Mouse (Mus musculus): ENCODE data around the gene Gm28308. TPM values are rescaled to one million over a fixed set of nuclear protein-coding genes. Genes with fewer than 3 reads are reported as not detected.
A peak's percentile ranks its signal among the peaks of the same experiment; 100 is the strongest.

Gene Gm28308
- total RNA-seq, 2 experiments from 2014 or later, result not detected

- no peak for DNase-seq (ENCODE audit: low spot score in 2 of 2)
Observed at GRCm38 (mm10) chr6:52157466-52158275, 55.5 kb downstream of the Gm28308 start.

DNA sequence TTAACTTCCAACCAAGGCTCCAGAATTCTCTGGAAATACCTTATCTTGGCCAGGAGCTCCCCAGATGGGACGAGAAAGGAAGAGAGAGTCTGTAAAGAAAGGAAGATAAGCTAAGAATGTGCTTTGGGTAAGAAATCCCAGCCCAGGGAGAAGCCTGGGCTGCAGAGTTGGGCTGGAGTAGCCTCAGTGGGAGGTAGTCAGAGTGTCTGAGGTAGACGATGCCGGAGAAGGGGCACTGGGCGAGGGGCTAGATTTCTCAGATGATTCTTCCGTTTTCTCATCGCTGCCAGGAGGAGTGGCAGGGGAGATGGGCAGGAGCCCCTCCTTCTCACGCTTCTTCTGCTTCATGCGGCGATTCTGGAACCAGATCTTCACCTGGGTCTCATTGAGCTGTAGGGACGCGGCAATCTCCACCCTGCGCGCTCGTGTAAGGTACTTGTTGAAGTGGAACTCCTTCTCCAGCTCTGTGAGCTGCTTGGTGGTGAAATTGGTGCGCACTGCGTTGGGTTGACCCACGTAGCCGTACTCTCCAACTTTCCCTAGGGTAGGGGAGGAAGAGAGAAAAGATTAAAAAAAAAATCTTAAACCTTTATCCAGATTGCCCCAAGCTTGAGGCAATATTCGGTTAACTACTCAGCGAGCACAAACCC lies 56.5 kb downstream of the Gm28308 start:
- DNase-seq (ENCODE audit: low spot score in 2 of 2), result no peak

GRCm38 (mm10) chr6:52155471-52155870 lies 57.7 kb downstream of the Gm28308 start:
- no peak for DNase-seq (ENCODE audit: low spot score in 2 of 2)

DNA sequence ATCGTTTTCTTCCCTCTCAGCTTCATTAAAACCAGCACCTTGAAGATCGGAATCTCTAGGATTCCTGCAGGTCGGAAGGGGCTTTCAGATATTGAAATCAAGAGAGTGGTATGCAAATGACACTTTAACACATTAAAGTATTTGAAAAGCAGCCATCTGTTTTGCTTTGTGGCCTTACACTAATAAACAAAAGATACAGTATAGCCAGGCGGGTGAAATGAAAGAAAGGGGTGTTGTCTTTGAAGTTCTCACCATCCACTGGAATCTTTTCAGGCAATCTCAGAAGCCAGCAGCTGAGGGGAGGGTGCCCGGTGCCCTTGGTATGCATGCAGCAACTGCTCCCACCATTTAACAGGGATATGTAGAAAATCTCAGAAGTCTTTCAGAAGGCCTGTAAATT lies 59.1 kb downstream of the Gm28308 start:
- DNase-seq (ENCODE audit: low spot score in 2 of 2), result no peak

GRCm38 (mm10) chr6:52153270-52153669 lies 59.9 kb downstream of the Gm28308 start:
- DNase-seq (ENCODE audit: low spot score in 2 of 2), result no peak

- DNase-seq (ENCODE audit: low spot score in 2 of 2), result no peak
Observed at GRCm38 (mm10) chr6:52152226-52153193, 60.6 kb downstream of the Gm28308 start.

DNA sequence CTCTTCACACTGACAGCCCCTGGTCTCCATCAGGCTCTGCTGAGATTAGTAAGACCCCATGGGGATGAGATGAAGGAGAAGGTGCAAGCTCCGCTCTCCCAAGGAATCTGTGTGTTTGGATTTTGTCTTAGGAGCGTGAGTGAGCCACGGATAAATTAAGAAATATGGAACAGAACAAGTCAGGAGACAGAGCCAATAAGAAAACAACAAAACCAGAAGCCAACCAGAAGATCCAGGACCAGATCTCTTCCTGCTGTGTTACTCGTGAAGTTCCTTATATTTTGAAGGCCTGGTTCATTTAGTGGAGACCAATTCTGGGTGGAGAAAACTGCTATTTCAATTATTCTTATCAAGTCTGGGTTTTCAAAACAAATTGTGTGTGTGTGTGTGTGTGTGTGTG lies 61.6 kb downstream of the Gm28308 start:
- DNase-seq (ENCODE audit: low spot score in 2 of 2), result no peak

DNA sequence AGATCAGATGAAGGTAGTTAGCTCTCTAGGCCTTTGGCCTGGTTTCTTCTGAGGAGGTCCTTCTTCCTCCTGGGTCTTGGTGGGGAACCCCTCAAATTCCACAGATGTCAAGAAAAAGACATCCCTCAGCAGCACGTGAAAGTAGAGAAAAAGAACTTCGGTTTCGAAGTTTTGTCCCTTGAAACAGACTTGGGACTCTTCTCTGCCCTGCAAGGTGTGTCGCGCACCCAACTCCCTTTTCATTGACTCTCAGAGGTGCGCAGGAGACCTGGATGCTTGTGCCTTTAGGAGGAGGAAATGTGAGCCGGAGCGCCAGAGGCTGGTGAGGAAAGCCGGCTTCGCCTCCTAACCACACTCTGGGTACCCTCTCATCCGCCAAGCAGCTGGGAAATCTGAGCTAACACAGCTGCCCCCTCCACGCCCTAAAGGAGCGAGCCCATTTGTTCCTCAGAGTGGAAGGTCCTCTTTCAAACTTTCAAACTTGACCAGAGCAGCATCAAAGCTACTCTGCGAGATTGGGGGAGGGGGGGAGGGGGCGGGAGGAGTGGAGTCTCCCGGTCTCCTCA lies 62.7 kb downstream of the Gm28308 start:
- no peak for DNase-seq (ENCODE audit: low spot score in 2 of 2)

- DNase-seq (ENCODE audit: low spot score in 2 of 2), result no peak
Observed at GRCm38 (mm10) chr6:52139115-52139514, 74.0 kb downstream of the Gm28308 start.

GRCm38 (mm10) chr6:52138576-52138975 lies 74.6 kb downstream of the Gm28308 start:
- DNase-seq (ENCODE audit: low spot score in 2 of 2), result no peak

GRCm38 (mm10) chr6:52137841-52138535 lies 75.2 kb downstream of the Gm28308 start:
- no peak for DNase-seq (ENCODE audit: low spot score in 2 of 2)

GRCm38 (mm10) chr6:52123673-52124072 lies 89.5 kb downstream of the Gm28308 start:
- DNase-seq (ENCODE audit: low spot score in 2 of 2), result no peak

- no peak for DNase-seq (ENCODE audit: low spot score in 2 of 2)
Observed at GRCm38 (mm10) chr6:52121173-52121572, 92.0 kb downstream of the Gm28308 start.

- DNase-seq (ENCODE audit: low spot score in 2 of 2), result peak in 1 of 2 experiments; percentile 17
Observed at GRCm38 (mm10) chr6:52118903-52119635, 94.1 kb downstream of the Gm28308 start.

DNA sequence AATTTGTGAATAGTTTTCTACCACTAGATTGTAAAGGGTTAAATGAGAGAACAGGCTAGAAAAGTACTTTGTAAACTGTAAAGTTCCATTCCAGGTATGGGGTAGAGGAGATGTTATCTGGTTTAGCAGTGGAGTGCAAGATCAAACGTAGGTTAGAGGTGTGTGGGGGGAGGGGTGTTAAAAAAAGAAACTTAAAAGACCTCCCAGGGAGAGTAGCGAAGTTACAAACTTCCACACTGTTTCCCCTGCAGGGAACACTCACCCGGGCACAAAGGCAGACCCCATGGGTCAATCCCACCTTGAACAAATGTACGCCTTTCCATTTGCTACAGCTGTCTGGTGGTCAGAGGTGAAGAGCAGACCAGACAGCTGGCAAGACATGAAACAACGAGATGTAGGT lies 97.2 kb downstream of the Gm28308 start:
- no peak for DNase-seq (ENCODE audit: low spot score in 2 of 2)

Small RNAs within 50 kb of the gene (microRNA-seq; reads per million reads assigned to microRNA genes)
- gene Mir196b, result 0.67 to 2.2 reads per million in 2 experiments

Other genes with a start within 250 kb of the Gm28308 start
- gene Skap2, start 200.8 kb downstream of the Gm28308 start, total RNA-seq (2021), result 10 to 100 TPM in 1 of 2 experiments, 1 to 10 TPM in 1; 9.8 to 10.7 TPM
- gene Hoxa1, start 55.0 kb downstream of the Gm28308 start, total RNA-seq (2021), result not detected
- gene Hoxa2, start 48.5 kb downstream of the Gm28308 start, total RNA-seq (2021), result not detected
- gene 5730596B20Rik, start 35.8 kb downstream of the Gm28308 start, total RNA-seq (2021), result not detected
- gene Hoxa4, start 21.6 kb downstream of the Gm28308 start, total RNA-seq (2021), result not detected
- gene Hoxa5, start 8.8 kb downstream of the Gm28308 start, total RNA-seq (2021), result not detected
- not detected for gene Hoxa6, start 4.6 kb downstream of the Gm28308 start, total RNA-seq (2021)
- gene Hoxa3, start within 50 bp of the Gm28308 start, total RNA-seq (2021), result not detected
- gene Hoxa7, start 8.5 kb upstream of the Gm28308 start, total RNA-seq (2021), result not detected
- not detected for gene Hoxa9, start 17.8 kb upstream of the Gm28308 start, total RNA-seq (2021)
- not detected for gene Hoxa10, start 27.5 kb upstream of the Gm28308 start, total RNA-seq (2021)
- gene Hoxa11, start 32.5 kb upstream of the Gm28308 start, total RNA-seq (2021), result not detected
- gene Hoxa13, start 47.5 kb upstream of the Gm28308 start, total RNA-seq (2021), result not detected
- gene Evx1, start 100.2 kb upstream of the Gm28308 start, total RNA-seq (2021), result not detected